Mouse (Mus musculus): Measurements from ENCODE around the gene Gm20662. TPM values are rescaled to one million over a fixed set of nuclear protein-coding genes. Genes with fewer than 3 reads are reported as not detected.

The Gm20662 gene
- polyA plus RNA-seq, 1 experiment from 2014 or later = 0.07 TPM

DNA sequence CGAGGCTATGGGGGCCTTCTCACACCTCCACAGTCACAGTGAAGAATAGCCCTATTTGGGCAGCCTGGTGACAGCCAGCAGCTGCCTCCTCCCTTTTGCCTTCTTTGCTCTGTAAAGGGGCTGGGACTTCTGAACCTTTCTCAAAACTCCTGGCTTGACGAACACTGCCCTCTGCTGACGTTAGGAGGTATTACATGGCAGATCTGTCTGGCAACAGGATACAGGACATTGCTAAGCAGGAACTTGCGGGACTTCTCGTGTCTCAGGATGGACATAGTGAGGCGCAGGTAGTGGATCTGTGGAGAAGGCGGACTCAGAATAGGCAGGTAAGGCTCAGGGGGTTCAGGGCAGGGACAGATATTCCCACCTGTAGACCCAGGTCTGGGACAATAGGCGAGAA lies 71.8 kb downstream of the Gm20662 start:
- H3K4me1 ChIP-seq = peaks cover 8% of the 10 kb centered on the region
- H3K36me3 ChIP-seq = peaks cover 66% of the 10 kb centered on the region
- 26% methylated on average over 8 of the region's 8 CpGs for WGBS
- H3K9me3 ChIP-seq (replicated peaks) = no peaks in the 10 kb centered on the region
- H3K27ac ChIP-seq (replicated peaks) = no peak overlapping the region
- H3K27me3 ChIP-seq (ENCODE audit: low read depth, poor library complexity, severe bottlenecking) = no peaks in the 10 kb centered on the region
- peak; percentile 88 for DNase-seq (ENCODE audit: low spot score)
- H3K4me3 ChIP-seq = no peak overlapping the region

DNA sequence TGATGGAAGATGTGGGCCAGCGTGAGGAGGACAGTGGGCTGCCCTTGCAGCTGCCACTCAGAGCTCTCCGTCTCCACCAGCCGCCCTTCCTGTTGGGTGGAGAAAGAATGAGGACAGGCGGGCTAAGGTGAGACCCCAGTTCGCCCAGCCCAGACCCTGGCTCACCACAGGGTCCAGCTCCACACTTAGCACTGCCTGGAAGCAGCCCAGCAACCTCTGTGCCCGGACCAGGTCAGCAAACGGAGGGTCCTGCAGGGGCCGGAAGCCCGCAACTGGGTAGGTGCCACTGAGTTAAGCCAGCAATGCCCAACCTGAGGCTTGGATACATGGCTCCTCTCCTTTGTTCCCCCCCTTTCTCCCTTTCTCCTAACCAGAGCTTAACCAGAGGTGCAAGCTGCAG lies 72.9 kb downstream of the Gm20662 start:
- Histone ChIP-seq H3K36me3 (peaks cover 59% of the 10 kb centered on the region), H3K27ac (replicated peaks) (no peak overlapping the region), H3K27me3 (ENCODE audit: low read depth, poor library complexity, severe bottlenecking) (no peaks in the 10 kb centered on the region), H3K4me3 (no peak overlapping the region), H3K4me1 (peaks cover 19% of the 10 kb centered on the region), H3K9me3 (replicated peaks) (no peaks in the 10 kb centered on the region)
- 89% methylated on average over 9 of the region's 9 CpGs for WGBS
- DNase-seq (ENCODE audit: low spot score) = no peak

DNA sequence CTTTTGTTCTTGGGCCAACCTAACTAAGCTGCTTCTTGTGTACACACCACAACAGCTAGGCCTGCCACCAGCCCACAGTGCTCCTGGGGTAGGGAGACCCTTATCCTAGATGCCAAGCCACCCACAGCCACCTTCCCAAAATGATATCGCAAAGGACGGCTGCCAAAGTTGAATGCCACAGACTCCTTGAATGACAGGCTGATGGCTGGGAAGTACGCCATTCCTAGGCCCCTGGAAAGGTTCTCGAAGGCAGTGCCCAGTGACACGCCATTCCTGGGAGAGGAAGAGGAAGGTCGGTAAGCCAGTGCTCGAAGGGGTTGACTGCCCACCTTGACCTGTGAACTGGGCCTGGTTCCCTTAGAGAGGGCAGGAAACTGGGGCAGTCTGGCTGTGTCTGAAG lies 73.4 kb downstream of the Gm20662 start:
- H3K4me3 ChIP-seq = no peak overlapping the region
- no peaks in the 10 kb centered on the region for H3K27me3 ChIP-seq (ENCODE audit: low read depth, poor library complexity, severe bottlenecking)
- no peaks in the 10 kb centered on the region for H3K9me3 ChIP-seq (replicated peaks)
- no peak overlapping the region for H3K27ac ChIP-seq (replicated peaks)
- 94% methylated on average over 7 of the region's 7 CpGs for WGBS
- H3K4me1 ChIP-seq = peaks cover 19% of the 10 kb centered on the region
- DNase-seq (ENCODE audit: low spot score) = no peak
- H3K36me3 ChIP-seq = peaks cover 54% of the 10 kb centered on the region

DNA sequence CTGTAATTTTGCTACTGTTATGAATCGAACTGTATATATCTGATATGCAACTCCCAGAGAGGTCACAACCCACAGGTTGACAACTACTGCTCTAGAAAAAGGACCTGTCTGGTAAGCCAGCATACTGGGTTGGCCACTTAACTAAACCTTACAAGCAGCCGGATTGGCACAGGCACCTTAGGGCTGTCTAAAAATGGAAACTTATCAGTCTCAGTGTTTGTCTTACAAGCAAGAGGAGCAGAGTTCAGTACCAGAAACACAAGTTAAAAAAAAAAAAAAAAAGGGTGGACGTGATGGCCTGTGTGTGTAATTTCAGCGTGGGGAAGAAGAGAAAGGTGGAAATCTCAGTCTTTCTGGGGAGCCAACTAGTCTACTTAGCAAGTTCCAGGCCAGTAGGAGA lies 75.7 kb downstream of the Gm20662 start:
- Histone ChIP-seq H3K27me3 (ENCODE audit: low read depth, poor library complexity, severe bottlenecking) (no peaks in the 10 kb centered on the region), H3K4me3 (no peak overlapping the region), H3K36me3 (peaks cover 36% of the 10 kb centered on the region), H3K27ac (replicated peaks) (no peak overlapping the region), H3K9me3 (replicated peaks) (no peaks in the 10 kb centered on the region), H3K4me1 (peaks cover 19% of the 10 kb centered on the region)
- DNase-seq (ENCODE audit: low spot score) = no peak
- WGBS = 88% methylated on average over 4 of the region's 4 CpGs

DNA sequence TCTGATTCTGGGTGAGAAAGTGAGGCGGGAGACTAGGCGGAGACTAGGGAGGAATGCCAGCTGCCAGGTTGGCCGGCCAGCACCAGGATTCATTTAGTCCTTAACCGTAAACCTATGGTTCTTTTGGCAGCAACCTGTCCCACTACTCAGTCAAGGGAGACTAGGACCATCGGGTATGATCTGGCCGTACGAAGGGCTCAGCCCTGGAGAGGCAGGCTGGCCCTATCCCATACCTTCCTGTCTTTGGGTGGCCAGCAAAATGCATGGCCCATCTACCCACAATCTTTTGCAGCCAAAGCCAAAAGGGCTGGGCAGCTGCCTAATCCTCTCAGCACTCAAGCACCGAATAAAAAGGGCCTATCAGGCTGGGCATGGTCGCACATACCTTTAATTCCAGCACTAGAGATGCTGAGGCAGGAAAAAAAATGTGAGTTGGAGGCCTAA lies 76.4 kb downstream of the Gm20662 start:
- Histone ChIP-seq H3K27me3 (ENCODE audit: low read depth, poor library complexity, severe bottlenecking) (no peaks in the 10 kb centered on the region), H3K9me3 (replicated peaks) (no peaks in the 10 kb centered on the region), H3K36me3 (peaks cover 32% of the 10 kb centered on the region), H3K4me3 (no peak overlapping the region), H3K27ac (replicated peaks) (peak overlapping the region; percentile 59), H3K4me1 (peaks cover 21% of the 10 kb centered on the region)
- DNase-seq (ENCODE audit: low spot score) = no peak
- 61% methylated on average over 9 of the region's 9 CpGs for WGBS

DNA sequence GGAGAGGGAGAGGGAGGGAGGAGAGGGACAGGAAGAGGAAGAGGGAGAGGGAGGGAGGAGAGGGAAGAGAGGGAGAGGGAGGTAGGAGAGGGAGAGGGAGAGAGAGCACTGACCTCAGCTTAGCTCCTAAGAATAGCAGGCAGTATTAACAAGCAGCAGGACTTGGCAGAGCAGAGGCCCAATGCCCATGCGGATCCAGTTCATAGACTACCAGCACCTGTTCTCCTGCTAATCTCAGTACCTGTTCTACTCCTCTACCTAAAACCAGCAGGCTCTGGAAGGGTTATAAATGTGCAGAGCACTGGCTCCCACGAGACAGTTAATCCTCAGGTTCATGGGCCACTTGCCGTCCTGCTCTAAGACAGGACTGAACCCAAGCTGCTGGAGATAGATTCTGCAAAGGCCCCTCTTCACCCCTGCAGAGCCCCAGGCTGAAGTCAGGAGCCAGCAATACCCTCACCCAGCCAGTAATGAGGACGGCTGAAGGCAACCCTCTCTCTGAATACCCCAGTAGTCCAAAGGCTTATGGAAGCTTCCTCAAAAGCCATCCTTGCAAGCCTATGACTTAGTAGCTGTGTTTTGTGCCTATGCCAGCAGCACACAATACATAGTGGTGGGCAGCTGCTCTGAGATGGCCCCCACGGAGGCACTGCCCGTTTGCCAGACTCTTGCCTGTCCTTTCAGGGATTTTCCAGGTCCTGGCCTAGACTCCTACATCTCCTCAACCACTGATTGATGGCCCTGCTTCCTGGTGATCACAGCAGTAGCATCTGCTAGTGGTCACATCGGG lies 77.2 kb downstream of the Gm20662 start:
- H3K4me3 ChIP-seq = no peak overlapping the region
- H3K4me1 ChIP-seq = peaks cover 30% of the 10 kb centered on the region
- peaks cover 32% of the 10 kb centered on the region for H3K36me3 ChIP-seq
- H3K27me3 ChIP-seq (ENCODE audit: low read depth, poor library complexity, severe bottlenecking) = no peaks in the 10 kb centered on the region
- H3K27ac ChIP-seq (replicated peaks) = peak overlapping the region; percentile 52
- WGBS = 69% methylated on average over 7 of the region's 7 CpGs
- no peak for DNase-seq (ENCODE audit: low spot score)
- no peaks in the 10 kb centered on the region for H3K9me3 ChIP-seq (replicated peaks)

DNA sequence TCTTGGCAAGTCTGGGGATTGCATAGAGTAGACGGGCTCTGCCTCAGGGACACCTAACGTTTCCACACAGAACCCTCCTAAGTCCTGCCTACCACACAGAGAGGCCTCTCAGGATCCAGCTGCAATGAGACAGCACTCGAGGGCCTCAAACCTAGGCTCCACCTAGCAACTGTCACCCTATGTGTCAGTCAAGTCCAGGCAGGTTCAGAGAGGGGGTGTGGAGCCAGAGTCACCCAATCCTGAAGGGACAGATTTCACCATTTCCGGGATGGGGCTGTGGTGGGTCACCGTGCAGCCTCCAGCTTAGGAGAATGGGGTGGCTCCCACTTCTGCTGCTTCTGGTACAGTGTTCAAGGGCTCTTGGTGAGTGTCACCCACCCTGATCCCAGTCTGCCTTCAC lies 84.0 kb downstream of the Gm20662 start, which contains the start of gene Mst1:
Gene Mst1 (plus strand): TSS at position 269 of the 400 bp plus-strand sequence.
- Histone ChIP-seq H3K4me3 (peak within 1 kb of the TSS; percentile 77), H3K27me3 (ENCODE audit: low read depth, poor library complexity, severe bottlenecking) (peaks cover 53% of the 10 kb centered on the region), H3K4me1 (peaks cover 42% of the 10 kb centered on the region), H3K36me3 (peaks cover 14% of the 10 kb centered on the region), H3K27ac (replicated peaks) (peak within 1 kb of the TSS; percentile 91), H3K9me3 (replicated peaks) (no peaks in the 10 kb centered on the region)
- DNase-seq (ENCODE audit: low spot score) = no peak
- 82% methylated on average over 5 of the region's 5 CpGs for WGBS

DNA sequence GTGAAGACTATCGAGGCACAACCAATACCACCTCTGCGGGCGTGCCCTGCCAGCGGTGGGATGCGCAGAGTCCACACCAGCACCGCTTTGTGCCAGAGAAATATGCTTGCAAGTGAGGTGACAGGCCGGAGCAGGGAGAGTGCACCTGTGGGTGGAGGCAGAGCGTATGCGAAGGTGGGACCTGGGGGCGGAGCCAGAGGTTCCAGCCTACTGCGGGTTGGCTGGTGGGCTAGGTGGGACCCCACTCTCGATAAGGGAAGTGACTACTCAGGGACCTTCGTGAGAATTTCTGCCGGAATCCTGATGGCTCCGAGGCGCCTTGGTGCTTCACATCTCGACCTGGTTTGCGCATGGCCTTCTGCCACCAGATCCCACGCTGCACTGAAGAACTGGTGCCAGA lies 86.4 kb downstream of the Gm20662 start:
- Histone ChIP-seq H3K36me3 (peaks cover 38% of the 10 kb centered on the region), H3K4me3 (peak overlapping the region; percentile 21), H3K27me3 (ENCODE audit: low read depth, poor library complexity, severe bottlenecking) (peaks cover 53% of the 10 kb centered on the region), H3K9me3 (replicated peaks) (no peaks in the 10 kb centered on the region), H3K4me1 (peaks cover 40% of the 10 kb centered on the region), H3K27ac (replicated peaks) (no peak overlapping the region)
- WGBS = 6% methylated on average over 19 of the region's 19 CpGs
- DNase-seq (ENCODE audit: low spot score) = no peak

DNA sequence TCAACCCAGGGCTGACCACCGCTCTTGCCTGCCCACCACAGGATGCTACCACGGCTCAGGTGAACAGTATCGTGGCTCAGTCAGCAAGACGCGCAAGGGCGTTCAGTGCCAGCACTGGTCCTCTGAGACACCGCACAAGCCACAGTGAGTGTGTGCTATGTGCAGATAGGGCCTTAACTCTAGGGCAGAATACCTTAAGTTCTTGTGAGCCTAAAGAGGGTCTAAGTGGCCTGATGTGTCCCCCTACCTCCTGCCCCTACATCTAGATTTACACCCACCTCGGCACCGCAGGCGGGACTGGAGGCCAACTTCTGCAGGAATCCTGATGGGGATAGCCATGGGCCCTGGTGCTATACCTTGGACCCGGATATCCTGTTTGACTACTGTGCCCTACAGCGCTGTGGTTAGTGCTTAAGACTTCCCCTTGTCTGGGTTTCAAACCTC lies 86.9 kb downstream of the Gm20662 start, which contains the start of gene Rnf123:
Gene Rnf123 (minus strand): TSS at position 359 of the 444 bp plus-strand sequence.
- Histone ChIP-seq H3K4me3 (peak within 1 kb of the TSS; percentile 21), H3K36me3 (peaks cover 43% of the 10 kb centered on the region), H3K4me1 (peaks cover 35% of the 10 kb centered on the region), H3K27ac (replicated peaks) (no peak within 1 kb of the TSS), H3K27me3 (ENCODE audit: low read depth, poor library complexity, severe bottlenecking) (peaks cover 53% of the 10 kb centered on the region), H3K9me3 (replicated peaks) (no peaks in the 10 kb centered on the region)
- WGBS = 36% methylated on average over 12 of the region's 12 CpGs
- no peak for DNase-seq (ENCODE audit: low spot score)

DNA sequence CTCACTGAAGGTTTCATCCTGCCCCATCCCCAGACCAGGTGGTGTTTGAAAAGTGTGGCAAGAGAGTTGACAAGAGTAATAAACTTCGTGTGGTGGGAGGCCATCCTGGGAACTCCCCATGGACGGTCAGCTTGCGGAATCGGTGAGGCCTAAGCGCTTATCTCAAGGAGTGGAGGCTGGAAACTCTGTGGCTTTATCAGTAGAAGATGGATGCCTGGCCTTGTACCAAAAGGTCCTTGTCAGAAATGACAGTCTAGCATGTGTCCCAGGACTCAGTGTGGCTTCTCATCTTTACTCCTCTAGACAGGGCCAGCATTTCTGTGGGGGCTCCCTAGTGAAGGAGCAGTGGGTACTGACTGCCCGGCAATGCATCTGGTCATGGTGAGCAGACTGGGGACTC lies 87.4 kb downstream of the Gm20662 start:
- no peak for DNase-seq (ENCODE audit: low spot score)
- H3K4me1 ChIP-seq = peaks cover 29% of the 10 kb centered on the region
- WGBS = 88% methylated on average over 6 of the region's 6 CpGs
- no peak overlapping the region for H3K27ac ChIP-seq (replicated peaks)
- no peak overlapping the region for H3K4me3 ChIP-seq
- H3K9me3 ChIP-seq (replicated peaks) = no peaks in the 10 kb centered on the region
- peaks cover 48% of the 10 kb centered on the region for H3K36me3 ChIP-seq
- H3K27me3 ChIP-seq (ENCODE audit: low read depth, poor library complexity, severe bottlenecking) = peaks cover 53% of the 10 kb centered on the region

DNA sequence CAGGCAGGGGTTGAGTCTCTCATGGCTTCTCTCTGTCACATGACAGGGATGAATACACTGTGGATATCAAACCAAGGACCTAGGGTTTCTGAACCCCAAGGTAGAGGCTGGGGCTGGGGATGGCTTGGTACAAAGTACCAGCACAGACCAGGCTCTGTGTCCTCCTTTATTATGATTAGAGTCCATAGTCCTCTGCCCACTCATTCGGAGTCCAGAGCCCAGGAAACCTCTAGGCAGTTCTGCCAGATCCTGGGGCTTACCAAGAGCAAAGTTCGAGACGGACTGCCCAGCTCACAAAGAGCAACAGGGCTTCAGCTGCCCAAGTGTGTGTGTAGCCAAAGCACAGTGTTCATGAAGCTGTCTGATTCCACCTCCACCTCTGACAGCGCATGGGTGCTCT lies 89.1 kb downstream of the Gm20662 start:
- Histone ChIP-seq H3K27ac (replicated peaks) (no peak overlapping the region), H3K9me3 (replicated peaks) (no peaks in the 10 kb centered on the region), H3K36me3 (peaks cover 65% of the 10 kb centered on the region), H3K4me1 (peaks cover 19% of the 10 kb centered on the region), H3K27me3 (ENCODE audit: low read depth, poor library complexity, severe bottlenecking) (peaks cover 48% of the 10 kb centered on the region), H3K4me3 (no peak overlapping the region)
- WGBS = 98% methylated on average over 4 of the region's 4 CpGs
- DNase-seq (ENCODE audit: low spot score) = no peak

DNA sequence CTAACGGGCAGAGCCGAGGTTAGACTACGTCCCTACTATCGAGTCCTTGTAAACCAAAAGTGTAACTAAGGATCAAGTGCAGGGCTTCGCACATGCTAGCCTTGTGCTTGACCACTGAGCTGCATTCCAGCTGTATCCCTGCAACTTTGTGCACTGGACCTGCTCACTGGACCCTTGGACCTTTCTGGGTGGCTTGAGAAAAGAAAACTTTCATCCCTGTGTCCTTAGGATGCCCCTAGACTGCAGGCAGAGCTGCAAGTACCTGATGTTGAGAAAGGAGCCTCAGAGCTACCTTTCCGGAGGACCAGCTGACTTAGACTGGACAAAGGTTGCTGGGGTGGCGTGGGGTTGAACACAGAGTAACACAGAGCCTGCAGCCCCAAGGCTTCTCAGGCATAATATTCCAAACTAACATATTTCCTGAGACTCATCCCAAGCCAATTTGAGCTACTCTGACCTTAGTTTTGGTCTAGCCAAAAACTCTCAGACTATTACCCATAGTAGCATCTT lies 94.5 kb downstream of the Gm20662 start:
- H3K27ac ChIP-seq (replicated peaks) = no peak overlapping the region
- no peak overlapping the region for H3K4me3 ChIP-seq
- no peak for DNase-seq (ENCODE audit: low spot score)
- H3K9me3 ChIP-seq (replicated peaks) = no peaks in the 10 kb centered on the region
- peaks cover 73% of the 10 kb centered on the region for H3K36me3 ChIP-seq
- WGBS = 92% methylated on average over 7 of the region's 7 CpGs
- H3K4me1 ChIP-seq = peaks cover 32% of the 10 kb centered on the region
- H3K27me3 ChIP-seq (ENCODE audit: low read depth, poor library complexity, severe bottlenecking) = no peaks in the 10 kb centered on the region

DNA sequence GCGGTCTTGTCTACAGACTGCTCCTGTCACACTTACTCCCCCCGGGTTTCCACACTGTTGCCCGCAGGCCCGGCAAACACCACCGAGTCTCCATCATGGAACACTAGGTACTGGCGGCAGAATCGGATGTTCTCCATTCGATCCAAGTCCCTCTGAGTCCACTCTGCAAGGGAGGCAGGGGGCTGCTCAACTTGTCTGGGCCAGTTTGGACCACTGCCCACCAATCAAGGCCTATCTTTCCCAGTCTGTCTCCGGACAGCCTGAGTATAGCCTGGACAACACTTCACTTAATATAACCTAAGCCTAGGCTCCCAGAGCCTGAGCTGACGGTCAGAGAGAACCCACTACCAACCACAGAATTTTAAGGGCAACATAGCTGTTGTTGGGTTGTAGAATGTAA lies 97.4 kb downstream of the Gm20662 start:
- Histone ChIP-seq H3K27me3 (ENCODE audit: low read depth, poor library complexity, severe bottlenecking) (no peaks in the 10 kb centered on the region), H3K4me1 (peaks cover 42% of the 10 kb centered on the region), H3K4me3 (peak overlapping the region; percentile 75), H3K27ac (replicated peaks) (peak overlapping the region; percentile 87), H3K9me3 (replicated peaks) (no peaks in the 10 kb centered on the region), H3K36me3 (peaks cover 44% of the 10 kb centered on the region)
- no peak for DNase-seq (ENCODE audit: low spot score)
- 72% methylated on average over 10 of the region's 10 CpGs for WGBS
